Mouse (Mus musculus) midbrain, postnatal 0 days (tissue): ENCODE data around the gene Heatr6. TPM values are rescaled to one million over a fixed set of nuclear protein-coding genes. Genes with fewer than 3 reads are reported as not detected.
A peak's percentile ranks its signal among the peaks of the same experiment; 100 is the strongest.

ENCODE experiments used
- ATAC-seq: fragments of 200-750 bp; cut with Nextera tagmentation; 2 replicates; pipeline ENCODE4 v1.8.0; 2017; ENCODE audit warnings: moderate number of reproducible peaks, mild to moderate bottlenecking, moderate TSS enrichment, moderate library complexity; ENCODE audit not compliant: low FRiP score
- DNase-seq: peaks from one replicate; pipeline ENCODE4 v3.0.0-alpha.2; 2015; ENCODE audit warnings: low spot score
- H3K27ac ChIP-seq: fragments of 300-500 bp; sonication (generic); 2 replicates; pipeline ENCODE4 v1.5.1; 2014; ENCODE audit warnings: low read depth, mild to moderate bottlenecking, low read length, mixed read lengths
- H3K27me3 ChIP-seq: fragments of 300-500 bp; sonication (generic); 2 replicates; pipeline ENCODE4 v1.6.1; 2014; ENCODE audit warnings: low read length, control low read depth, mixed read lengths; ENCODE audit not compliant: insufficient read depth
- H3K36me3 ChIP-seq: fragments of 300-500 bp; sonication (generic); 2 replicates; pipeline ENCODE4 v1.6.1; 2014; ENCODE audit warnings: low read length, control low read depth, mixed read lengths; ENCODE audit not compliant: insufficient read depth
- H3K4me1 ChIP-seq: fragments of 300-500 bp; sonication (generic); 2 replicates; pipeline ENCODE4 v1.6.1; 2014; ENCODE audit warnings: mild to moderate bottlenecking, control low read depth, antibody characterized with exemption, low read length, mixed read lengths; ENCODE audit not compliant: insufficient read depth
- H3K4me2 ChIP-seq: fragments of 300-500 bp; sonication (generic); 2 replicates; pipeline ENCODE4 v1.6.1; 2014; ENCODE audit warnings: low read depth, mild to moderate bottlenecking, low read length, mixed read lengths; ENCODE audit not compliant: poor library complexity, severe bottlenecking
- H3K4me3 ChIP-seq: fragments of 300-500 bp; sonication (generic); 2 replicates; pipeline ENCODE4 v1.5.1; 2014; ENCODE audit warnings: low read depth, mild to moderate bottlenecking, low read length, moderate library complexity
- H3K9ac ChIP-seq: fragments of 300-500 bp; sonication (generic); replicated peaks from 2 replicates; pipeline ENCODE4 v1.6.1; 2014; ENCODE audit warnings: mild to moderate bottlenecking, low read length, moderate library complexity, mixed read lengths; ENCODE audit not compliant: poor library complexity, severe bottlenecking
- H3K9me3 ChIP-seq: fragments of 300-500 bp; sonication (generic); 2 replicates; pipeline ENCODE4 v1.6.1; 2016; ENCODE audit warnings: low read length, control low read depth
- CTCF ChIP-seq: IDR thresholded peaks from 2 replicates; pipeline ENCODE4 v1.5.1; 2016; ENCODE audit warnings: antibody characterized with exemption, mild to moderate bottlenecking
- WGBS: fragments of 180-500 bp; shearing (Covaris S2); extraction: QIAGEN DNeasy Blood & Tissue Kit; methylation state at CpG from one replicate; pipeline ENCODE4 v1.1.7; 2014; 5-methylcytosine and 5-hydroxymethylcytosine counted together
- polyA plus RNA-seq: library from polyadenylated mRNA; unstranded; fragments of >200 nt; fragmentation: Nextera tagmentation; extraction: Ambion mirVana; gene quantifications from 2 replicates; pipeline ENCODE4 v1.2.1, GENCODE M21; 2015
- total RNA-seq: library from RNA; depleted of rRNA; stranded (reverse); fragments of >200 nt; gene quantifications from 2 replicates; pipeline ENCODE4 v1.2.3, GENCODE M21; 2014

The Heatr6 gene
- total and polyA plus RNA-seq, 2 experiments from 2014 or later = 25.9 to 31.9 TPM

DNA sequence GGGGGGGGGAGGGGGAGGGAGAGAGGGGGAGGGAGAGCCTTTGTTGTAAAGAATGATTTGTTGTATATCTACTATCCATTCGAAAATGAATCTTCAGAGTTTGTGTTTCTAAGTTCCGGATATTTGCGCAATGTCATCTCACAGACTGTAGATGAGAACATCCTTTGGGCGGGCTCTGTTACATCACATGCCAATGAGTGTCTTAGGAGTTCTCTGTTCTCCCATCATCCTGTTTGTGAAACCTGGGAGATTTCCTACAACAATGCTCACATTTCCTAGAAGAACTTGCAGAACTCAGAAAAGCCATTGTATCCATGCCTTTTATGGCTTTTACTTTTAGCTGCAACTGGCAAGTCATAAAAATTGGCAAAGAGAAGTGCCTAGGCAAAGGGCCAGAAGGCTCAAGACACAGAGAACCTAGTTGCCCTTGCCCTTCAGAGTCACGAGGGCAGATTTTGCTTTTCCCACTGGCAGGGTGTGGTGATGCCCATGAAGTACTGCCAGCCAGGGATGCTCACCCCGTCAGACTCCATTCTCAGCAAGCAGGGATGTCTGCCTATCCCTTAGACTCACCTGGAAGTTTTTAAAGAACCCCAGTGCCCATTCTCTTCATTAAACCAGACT is 36.3 kb upstream of the Heatr6 start:
- Histone ChIP-seq H3K4me1 (no peaks in the 10 kb centered on the region), H3K27me3 (no peaks in the 10 kb centered on the region), H3K27ac (no peak overlapping the region), H3K9ac (no peak overlapping the region), H3K36me3 (no peaks in the 10 kb centered on the region), H3K9me3 (no peaks in the 10 kb centered on the region), H3K4me3 (no peak overlapping the region), H3K4me2 (no peak overlapping the region)
- ATAC-seq (no peak), DNase-seq (no peak)
- WGBS = 89% methylated on average over 6 of the region's 6 CpGs
- no peak for TF ChIP-seq CTCF

DNA sequence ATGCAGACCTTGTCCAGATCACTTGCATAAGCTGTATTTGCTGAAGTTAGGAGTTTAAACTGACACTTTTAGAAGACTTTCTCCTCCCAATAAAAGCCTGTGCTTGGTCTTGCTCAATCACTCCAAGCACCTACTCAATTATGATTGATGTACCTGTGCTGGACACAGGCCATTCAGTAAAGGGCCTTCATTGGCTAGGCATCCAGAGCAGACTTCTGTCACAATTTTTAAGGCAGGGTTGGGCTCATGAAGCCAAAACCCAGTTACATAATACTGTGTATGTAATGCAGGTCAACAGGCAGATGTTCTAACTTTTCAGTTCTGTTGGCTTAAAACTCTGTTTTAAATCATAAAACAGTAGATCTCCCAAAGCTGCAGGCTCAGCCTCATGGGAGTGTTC is 32.7 kb upstream of the Heatr6 start:
- ATAC-seq = no peak
- H3K27ac ChIP-seq = no peak overlapping the region
- H3K36me3 ChIP-seq = no peaks in the 10 kb centered on the region
- no peaks in the 10 kb centered on the region for H3K9me3 ChIP-seq
- H3K9ac ChIP-seq = no peak overlapping the region
- H3K4me1 ChIP-seq = no peaks in the 10 kb centered on the region
- no peak for DNase-seq
- no peak overlapping the region for H3K4me3 ChIP-seq
- no peak overlapping the region for H3K4me2 ChIP-seq
- H3K27me3 ChIP-seq = no peaks in the 10 kb centered on the region
- no peak for TF ChIP-seq CTCF

DNA sequence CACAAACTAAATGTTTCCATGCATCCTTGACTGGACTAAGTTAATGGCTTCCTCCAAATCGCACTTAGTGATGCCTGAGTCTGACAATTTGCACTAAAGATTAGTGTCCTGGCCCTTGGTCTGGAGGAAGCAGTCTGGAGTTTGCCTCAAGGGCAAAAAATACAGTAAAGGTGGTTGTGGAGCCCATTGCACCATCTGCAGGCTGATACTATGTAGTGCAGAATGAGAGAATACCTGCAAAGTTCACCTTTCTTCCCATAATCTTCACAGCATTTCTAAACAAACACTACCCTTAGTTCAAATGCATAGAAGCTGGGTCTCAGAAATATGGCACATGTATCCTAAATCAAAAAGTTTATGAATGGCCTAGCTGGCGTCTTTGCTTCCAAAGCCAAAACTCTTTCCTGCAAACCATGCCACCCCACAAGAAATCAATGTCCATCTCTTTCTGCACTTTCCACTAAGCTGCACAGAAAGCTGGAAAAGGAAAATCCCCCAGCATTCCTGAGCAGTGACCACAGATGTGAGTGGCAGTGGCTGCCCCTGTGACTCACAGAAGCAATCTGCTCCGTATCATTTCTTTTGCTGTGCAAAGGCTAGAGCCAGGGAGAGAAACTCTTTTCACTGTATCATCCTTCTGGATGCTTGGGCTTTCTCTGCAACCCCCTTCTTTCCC is 24.6 kb upstream of the Heatr6 start:
- no peaks in the 10 kb centered on the region for H3K27me3 ChIP-seq
- WGBS = 72% methylated on average over 3 of the region's 3 CpGs
- no peaks in the 10 kb centered on the region for H3K4me1 ChIP-seq
- H3K27ac ChIP-seq = no peak overlapping the region
- no peak for ATAC-seq
- no peak overlapping the region for H3K4me3 ChIP-seq
- no peaks in the 10 kb centered on the region for H3K36me3 ChIP-seq
- peak; percentile 64 for TF ChIP-seq CTCF
- H3K9me3 ChIP-seq = no peaks in the 10 kb centered on the region
- DNase-seq = peak; percentile 20
- no peak overlapping the region for H3K4me2 ChIP-seq
- H3K9ac ChIP-seq = no peak overlapping the region

DNA sequence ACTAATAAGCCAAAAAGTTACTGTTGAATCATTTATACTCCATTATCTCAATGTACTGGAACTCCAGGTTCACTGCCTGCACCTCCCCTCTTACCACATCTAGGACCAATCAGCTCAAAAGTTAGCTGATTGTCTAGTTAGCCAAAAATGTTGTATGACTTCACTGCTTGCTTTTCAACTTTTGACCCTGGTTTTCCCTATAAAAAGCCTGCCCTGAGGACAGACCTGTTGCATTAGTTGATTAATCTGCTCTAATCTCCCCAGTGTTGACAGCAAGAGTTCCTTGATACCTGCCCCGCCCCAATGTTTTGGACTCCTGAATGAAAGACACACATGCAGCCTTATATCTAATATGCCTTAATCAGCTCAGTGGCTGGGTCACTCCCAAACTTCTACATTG is 22.4 kb upstream of the Heatr6 start:
- no peak for ATAC-seq
- DNase-seq = no peak
- Histone ChIP-seq H3K36me3 (no peaks in the 10 kb centered on the region), H3K9me3 (no peaks in the 10 kb centered on the region), H3K27me3 (no peaks in the 10 kb centered on the region), H3K9ac (no peak overlapping the region), H3K4me3 (no peak overlapping the region), H3K4me1 (no peaks in the 10 kb centered on the region), H3K4me2 (no peak overlapping the region), H3K27ac (no peak overlapping the region)
- no peak for TF ChIP-seq CTCF
- 92% methylated on average over 1 of the region's 1 CpGs for WGBS

DNA sequence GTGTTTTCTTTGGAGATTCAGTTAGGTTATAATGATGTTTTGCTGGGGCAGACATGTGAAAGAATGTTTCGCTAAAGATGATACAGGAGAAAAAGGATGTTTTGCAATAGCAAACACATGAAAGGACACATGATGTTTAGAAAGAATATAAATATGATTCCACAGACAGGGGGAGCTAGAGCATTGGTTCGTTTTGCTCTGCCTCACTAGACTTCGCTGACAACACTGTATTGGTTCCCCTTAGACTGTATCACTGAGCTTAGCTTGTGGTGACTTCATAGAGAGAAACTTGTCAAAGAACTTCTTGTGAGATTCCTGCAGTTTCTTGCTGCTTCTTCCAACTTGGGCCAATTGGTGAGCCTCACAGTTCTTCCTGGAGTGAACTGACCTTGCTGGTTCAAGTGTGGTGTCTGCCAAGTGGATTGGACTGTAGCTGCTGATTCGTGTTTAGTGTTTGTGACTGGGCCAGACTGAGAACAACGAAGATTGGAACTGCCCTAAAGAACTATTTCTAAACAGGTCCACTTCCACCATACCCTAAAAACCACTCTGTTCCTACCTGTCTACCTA is 20.3 kb upstream of the Heatr6 start:
- 78% methylated on average over 5 of the region's 5 CpGs for WGBS
- no peaks in the 10 kb centered on the region for H3K27me3 ChIP-seq
- no peak overlapping the region for H3K27ac ChIP-seq
- H3K9me3 ChIP-seq = no peaks in the 10 kb centered on the region
- H3K4me1 ChIP-seq = no peaks in the 10 kb centered on the region
- DNase-seq (no peak), ATAC-seq (no peak)
- no peak overlapping the region for H3K4me2 ChIP-seq
- H3K9ac ChIP-seq = no peak overlapping the region
- H3K4me3 ChIP-seq = no peak overlapping the region
- no peak for TF ChIP-seq CTCF
- no peaks in the 10 kb centered on the region for H3K36me3 ChIP-seq

DNA sequence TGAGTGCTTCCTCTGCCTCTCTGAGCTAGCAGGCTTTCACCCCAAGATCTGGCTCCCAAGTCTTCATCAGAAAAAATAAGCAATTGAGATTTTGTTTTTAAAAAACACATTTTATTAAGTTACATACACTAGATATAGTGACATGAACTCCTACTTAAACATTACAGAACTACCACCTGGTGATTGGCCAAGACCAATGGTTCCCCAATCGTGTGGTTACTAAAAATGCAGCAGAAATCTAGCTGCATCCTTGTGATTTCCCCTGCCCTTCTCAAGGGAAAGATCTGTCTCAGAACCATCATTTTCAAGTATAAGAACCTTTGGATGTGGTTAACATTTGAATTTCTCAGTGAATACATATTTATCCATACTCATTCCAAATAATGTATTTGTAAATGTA is 19.3 kb upstream of the Heatr6 start:
- 88% methylated on average over 1 of the region's 1 CpGs for WGBS
- TF ChIP-seq CTCF = no peak

More for the DNA sequence above, 19.3 kb upstream of the Heatr6 start:
- H3K4me1 ChIP-seq = no peaks in the 10 kb centered on the region
- H3K27me3 ChIP-seq = no peaks in the 10 kb centered on the region
- no peak overlapping the region for H3K27ac ChIP-seq
- DNase-seq (no peak), ATAC-seq (no peak)
- H3K4me3 ChIP-seq = no peak overlapping the region
- H3K36me3 ChIP-seq = no peaks in the 10 kb centered on the region
- no peak overlapping the region for H3K4me2 ChIP-seq
- H3K9ac ChIP-seq = no peak overlapping the region
- H3K9me3 ChIP-seq = no peaks in the 10 kb centered on the region
